Mouse (Mus musculus): ENCODE results near the gene Wasf1. TPM values are rescaled to one million over a fixed set of nuclear protein-coding genes. Genes with fewer than 3 reads are reported as not detected.

Wasf1 gene
- total RNA-seq, 2 experiments from 2014 or later, result 373 to 404 TPM

DNA sequence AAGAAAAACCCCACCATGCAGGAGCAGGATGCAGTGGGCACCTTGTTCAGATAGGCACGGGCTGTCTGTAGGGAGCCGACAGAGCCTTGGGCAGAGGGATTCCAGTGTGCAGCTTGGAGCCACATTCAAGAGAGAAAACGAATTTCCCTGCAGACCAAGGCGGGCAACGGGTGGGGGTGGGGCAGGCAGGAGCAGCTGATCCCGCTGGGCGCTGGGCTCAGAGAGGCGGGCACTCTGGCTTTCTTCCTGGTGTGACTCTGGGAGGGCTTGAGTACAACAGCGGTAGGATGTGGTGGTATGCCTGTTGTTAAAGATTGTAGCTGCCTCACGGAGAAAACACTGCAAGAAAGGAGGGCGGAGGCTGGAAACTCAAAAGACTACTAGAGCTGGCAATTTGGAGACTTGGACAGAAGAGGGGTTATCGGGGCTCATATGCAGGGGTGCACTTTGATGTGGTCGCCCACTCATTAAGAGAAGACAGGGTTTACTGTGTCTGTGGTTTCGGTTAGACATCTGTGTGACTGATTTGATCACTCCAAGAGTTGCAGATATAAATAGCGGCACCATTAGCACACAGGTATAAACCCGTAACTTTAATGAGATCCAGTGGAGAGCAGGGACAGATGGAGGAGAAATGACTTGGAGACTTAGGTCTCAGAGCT lies 86.2 kb downstream of the Wasf1 start:
- DNase-seq (ENCODE audit: low spot score in 2 of 2), result peak in 1 of 2 experiments; percentile 38

DNA sequence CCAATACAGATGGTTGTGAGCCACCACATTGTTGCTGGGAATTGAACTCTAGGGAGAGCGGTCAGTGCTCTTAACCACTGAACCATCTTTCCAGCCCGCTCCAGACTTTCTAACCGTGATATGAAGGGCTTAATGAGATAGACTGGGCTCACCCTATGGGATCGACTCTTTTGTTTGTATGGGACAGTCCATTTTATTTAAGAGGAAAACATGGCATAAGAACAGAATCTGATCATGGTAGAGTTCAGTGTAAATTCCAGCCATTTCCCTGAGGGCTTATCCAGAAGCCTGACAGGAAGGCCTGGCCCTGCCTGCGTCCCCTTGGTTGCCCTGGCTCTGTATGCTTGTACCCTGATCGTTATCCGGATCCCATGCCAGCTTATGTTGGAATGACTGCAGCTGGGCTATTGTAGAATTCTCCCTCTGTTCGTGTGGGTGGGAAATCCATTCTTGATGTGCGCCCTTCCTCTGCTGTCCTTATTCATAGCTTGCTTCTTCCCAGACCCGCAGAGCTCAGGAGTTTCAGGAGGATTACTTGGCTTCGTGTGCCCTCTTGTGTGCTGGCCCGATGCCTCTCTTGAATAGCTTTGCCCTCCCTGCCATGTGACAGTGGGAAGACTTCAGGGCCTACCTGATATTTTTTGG lies 87.4 kb downstream of the Wasf1 start:
- DNase-seq (ENCODE audit: low spot score in 2 of 2), result peak in 1 of 2 experiments; percentile 54

DNA sequence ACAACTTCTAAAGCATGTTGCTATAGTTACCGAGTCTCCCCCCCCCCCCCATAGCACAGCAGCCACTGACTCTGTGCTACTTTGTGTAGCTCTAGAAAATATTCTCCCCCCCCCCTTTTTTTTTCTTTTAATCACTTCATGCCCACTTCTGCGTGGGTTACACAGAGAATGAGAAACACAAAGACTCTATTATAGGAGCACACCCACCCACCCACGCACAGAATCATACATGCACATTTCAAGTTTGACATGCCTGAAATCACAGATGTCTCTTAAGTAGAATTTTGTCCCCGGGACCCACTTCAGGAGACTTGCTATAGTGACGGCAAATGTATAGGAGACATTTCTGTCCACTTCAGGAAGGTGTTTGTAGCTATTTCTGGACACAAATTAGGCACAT lies 88.0 kb downstream of the Wasf1 start:
- peak in 1 of 2 experiments; percentile 56 for DNase-seq (ENCODE audit: low spot score in 2 of 2)

DNA sequence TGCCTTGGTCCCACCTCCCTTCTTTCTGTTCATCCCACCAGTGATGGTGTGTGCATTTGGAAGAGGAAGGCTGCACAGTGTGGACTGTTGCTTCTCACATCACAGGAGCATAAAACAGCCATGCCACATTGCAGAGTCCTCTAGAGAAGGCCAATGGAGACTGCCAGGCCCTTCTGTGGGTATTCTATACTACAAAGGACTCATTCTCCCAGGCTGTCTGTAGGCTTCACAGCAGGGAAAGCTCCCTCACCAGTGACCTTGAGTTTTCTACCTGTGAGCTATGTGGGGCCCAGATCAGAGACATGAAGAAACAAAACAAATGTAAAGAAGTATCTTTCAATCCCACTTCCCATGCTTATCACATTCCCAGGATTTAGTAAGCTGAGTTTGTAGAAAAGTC lies 100.5 kb downstream of the Wasf1 start:
- peak in 1 of 2 experiments; percentile 0 for DNase-seq (ENCODE audit: low spot score in 2 of 2)

DNA sequence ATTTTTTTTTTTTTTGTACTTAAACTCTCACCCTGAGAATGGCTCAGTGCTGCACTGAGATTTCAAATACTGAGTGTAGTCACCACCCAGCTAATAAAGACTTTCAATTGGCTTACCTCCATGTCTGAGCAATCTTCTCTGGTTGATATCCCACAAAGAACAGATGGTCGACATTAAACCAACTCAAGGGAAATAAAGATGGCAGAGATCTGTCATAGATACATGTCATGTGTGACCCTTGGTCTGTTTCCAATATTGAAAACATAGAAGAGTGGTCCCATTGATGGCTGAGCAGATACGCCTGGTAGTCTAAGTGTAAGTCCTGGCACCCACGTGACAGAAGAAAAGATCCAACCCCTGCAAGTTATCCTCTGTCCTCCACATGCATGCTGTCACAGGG lies 101.3 kb downstream of the Wasf1 start:
- DNase-seq (ENCODE audit: low spot score in 2 of 2), result peak in 1 of 2 experiments; percentile 20

DNA sequence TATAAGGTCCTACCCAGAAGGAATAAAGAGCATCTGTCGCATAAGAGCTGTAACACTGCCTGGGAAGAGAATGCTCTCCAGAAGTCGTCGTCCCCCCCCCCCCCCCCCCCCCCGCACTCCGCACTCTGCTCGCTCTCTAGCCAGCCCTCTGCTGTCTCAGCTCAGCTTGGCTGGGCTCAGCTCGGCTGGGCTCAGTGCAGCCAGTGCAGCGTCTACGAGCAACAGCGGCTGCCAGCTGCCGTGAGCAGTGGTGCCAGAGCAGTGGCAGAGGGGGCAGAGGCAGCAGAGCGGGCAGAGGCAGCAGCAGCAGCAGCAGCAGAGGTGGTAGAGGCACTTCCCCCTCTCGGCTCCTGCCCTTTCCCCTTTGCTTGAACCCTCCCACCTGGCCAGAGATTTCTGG lies 102.1 kb downstream of the Wasf1 start:
- DNase-seq (ENCODE audit: low spot score in 2 of 2), result no peak

Other genes with a start within 250 kb of the Wasf1 start
- gene Mettl24, start 200.2 kb upstream of the Wasf1 start, total RNA-seq (2021), result 1 to 10 TPM; 2.9 to 3.9 TPM
- gene Cdc40, start 164 bp upstream of the Wasf1 start, total RNA-seq (2021), result 10 to 100 TPM; 50.9 to 58.6 TPM
- 1 to 10 TPM in 1 of 2 experiments, under 1 TPM in 1; 0.53 to 1.1 TPM for gene Gpr6, start 188.8 kb downstream of the Wasf1 start, total RNA-seq (2021)